In genomic region chr5:20378071-20378800, GRCm38 (mm10) we compare ENCODE assay signal across 20 mouse cellular contexts.
DNase-seq lines count a peak whose midpoint lies in the region; TF ChIP-seq lines count a peak whose summit lies in the region.
"Had no signal": no experiment of that assay in that cellular context is flagged by ENCODE, and none has a peak within 500 bp of the region (broad histone marks: within the 10 kb centered on the region; RNA-seq: fewer than 3 reads in every experiment).

No protein-coding gene starts in this region.

- DNase-seq in cerebellum, postnatal 25 days, result peak; percentile 19 to 31
- DNase-seq in cerebellum, postnatal 36 days, result no peak
- peak; percentile 8 for DNase-seq in left cerebral cortex, postnatal 4 days
- no peak for DNase-seq in left cerebral cortex, adult 18-20 months (ENCODE audit: low spot score in 2 of 2)
- peak; percentile 59 to 61 for DNase-seq in layer of hippocampus, adult 2 months (ENCODE audit: low spot score in 2 of 2)
- DNase-seq in adrenal gland, adult 8-10 months, result no peak
- no peak for DNase-seq in urinary bladder, postnatal 4 days (ENCODE audit: low spot score in 2 of 2)
- DNase-seq: adrenal gland, adult 2 months; cerebellum, adult 9-11 months; gastrocnemius, postnatal 25 days; heart, adult 2 months; heart, postnatal 4 days; kidney, adult 11 months; liver; retina, postnatal 1 day; thymus, adult 18-20 months; thymus, postnatal 4 days had no signal

- intact Hi-C loops in left cerebral cortex, postnatal 4 days (cut with DNase I), result no loop called here

- no peak for TF ChIP-seq CTCF in layer of hippocampus, adult 2 months (conservative IDR thresholded peaks at IDR 0.05)

- H3K4me3 ChIP-seq in layer of hippocampus, adult 2 months, result no peak overlapping the region
- H3K4me3 ChIP-seq: heart, adult 2 months; midbrain, embryonic 12.5 days; stomach, embryonic 15.5 days had no signal

- H3K27ac ChIP-seq in layer of hippocampus, adult 2 months, result peak overlapping the region; percentile 78
- H3K27ac ChIP-seq: heart, adult 2 months; kidney, postnatal 0 days; midbrain, embryonic 12.5 days; stomach, embryonic 15.5 days had no signal

Comparison
In these comparisons a context has a peak if more than half of its experiments do, and no peak if none do; other contexts are left out.
1. DNase-seq: peak in cerebellum, postnatal 25 days (2 of 2), left cerebral cortex, postnatal 4 days (single experiment) and layer of hippocampus, adult 2 months (2 of 2); none in cerebellum, postnatal 36 days (0 of 2), left cerebral cortex, adult 18-20 months (0 of 2), adrenal gland, adult 8-10 months (single experiment) and urinary bladder, postnatal 4 days (0 of 2).